Mouse (Mus musculus) forebrain, embryonic 14.5 days (tissue): ENCODE data around the gene St7. TPM values are rescaled to one million over a fixed set of nuclear protein-coding genes. Genes with fewer than 3 reads are reported as not detected.

Experiments used
- ATAC-seq: fragments of 200-750 bp; cut with Nextera tagmentation; 2 replicates; pipeline ENCODE4 v1.8.0; 2017; ENCODE audit warnings: mild to moderate bottlenecking, moderate library complexity
- DNase-seq: peaks from one replicate; pipeline ENCODE4 v3.0.0-alpha.2; 2015; ENCODE audit warnings: low spot score
- H3K27ac ChIP-seq: fragments of 300-500 bp; sonication (generic); 2 replicates; pipeline ENCODE4 v1.5.1; 2014; ENCODE audit warnings: low read depth, mild to moderate bottlenecking, control low read depth, low read length, moderate library complexity
- H3K27me3 ChIP-seq: fragments of 300-500 bp; sonication (generic); replicated peaks from 2 replicates; pipeline ENCODE4 v1.6.1; 2014; ENCODE audit warnings: low read length, control low read depth, mixed read lengths; ENCODE audit not compliant: control insufficient read depth, insufficient read depth
- H3K36me3 ChIP-seq: fragments of 300-500 bp; sonication (generic); 2 replicates; pipeline ENCODE4 v1.6.1; 2014; ENCODE audit warnings: low read length, control low read depth; ENCODE audit not compliant: control insufficient read depth, insufficient read depth
- H3K4me1 ChIP-seq: fragments of 300-500 bp; sonication (generic); 2 replicates; pipeline ENCODE4 v1.6.1; 2014; ENCODE audit warnings: antibody characterized with exemption, low read length, control low read depth; ENCODE audit not compliant: control insufficient read depth, insufficient read depth
- H3K4me2 ChIP-seq: fragments of 300-500 bp; sonication (generic); 2 replicates; pipeline ENCODE4 v1.6.1; 2014; ENCODE audit warnings: mild to moderate bottlenecking, control low read depth, low read length
- H3K4me3 ChIP-seq: fragments of 300-500 bp; sonication (generic); 2 replicates; pipeline ENCODE4 v1.5.1; 2014; ENCODE audit warnings: low read depth, low read length, control low read depth
- H3K9ac ChIP-seq: fragments of 300-500 bp; sonication (generic); 2 replicates; pipeline ENCODE4 v1.6.1; 2014; ENCODE audit warnings: mild to moderate bottlenecking, low read length, control low read depth, moderate library complexity
- H3K9me3 ChIP-seq: fragments of 300-500 bp; sonication (generic); replicated peaks from 2 replicates; pipeline ENCODE4 v1.6.1; 2016; ENCODE audit warnings: low read length, control low read depth, mixed read lengths; ENCODE audit not compliant: control insufficient read depth
- WGBS: fragments of 180-500 bp; shearing (Covaris S2); extraction: QIAGEN DNeasy Blood & Tissue Kit; methylation state at CpG from one replicate; pipeline ENCODE4 v1.1.7; 2014; 5-methylcytosine and 5-hydroxymethylcytosine counted together
- polyA plus RNA-seq: library from polyadenylated mRNA; unstranded; fragments of >200 nt; fragmentation: Nextera tagmentation; extraction: Ambion mirVana; gene quantifications from 2 replicates; pipeline ENCODE4 v1.2.1, GENCODE M21; 2014

The St7 gene
- polyA plus RNA-seq, 1 experiment from 2014 or later: 55.2 TPM

DNA sequence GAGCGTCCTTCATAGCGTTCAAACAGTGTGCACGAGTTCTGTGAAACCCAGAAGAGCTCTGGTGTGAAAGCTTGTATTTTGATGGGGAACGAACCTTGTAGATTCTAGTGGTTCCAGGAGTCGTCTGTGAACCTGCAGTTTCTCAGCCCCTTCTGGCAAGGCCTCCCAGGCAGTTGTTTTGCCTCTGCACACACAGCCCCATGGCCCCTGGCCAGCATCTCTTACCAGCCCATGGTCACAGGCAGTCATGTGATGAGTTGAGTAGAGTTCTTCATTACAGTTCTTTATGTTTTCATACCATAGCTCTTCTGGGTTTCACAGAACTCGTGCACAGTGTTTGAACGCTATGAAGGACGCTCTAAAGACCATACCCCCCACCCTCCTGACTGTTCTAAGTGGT lies 240.1 kb downstream of the St7 start:
- DNase-seq: no peak

GRCm38 (mm10) chr6:17938631-17939346 lies 246.1 kb downstream of the St7 start:
- Histone ChIP-seq H3K27me3 (no peaks in the 10 kb centered on the region), H3K4me3 (no peak overlapping the region), H3K27ac (no peak overlapping the region), H3K9ac (no peak overlapping the region), H3K36me3 (peaks cover 31% of the 10 kb centered on the region), H3K4me2 (no peak overlapping the region), H3K9me3 (no peaks in the 10 kb centered on the region), H3K4me1 (no peaks in the 10 kb centered on the region)
- 88% methylated on average over 11 of the region's 11 CpGs for WGBS
- ATAC-seq (no peak), DNase-seq (no peak)

More for the DNA sequence above, 240.1 kb downstream of the St7 start:
- Histone ChIP-seq H3K27me3 (no peaks in the 10 kb centered on the region), H3K4me1 (no peaks in the 10 kb centered on the region), H3K27ac (no peak overlapping the region), H3K9ac (no peak overlapping the region), H3K36me3 (peaks cover 24% of the 10 kb centered on the region), H3K9me3 (no peaks in the 10 kb centered on the region), H3K4me3 (no peak overlapping the region), H3K4me2 (no peak overlapping the region)
- ATAC-seq: no peak
- 91% methylated on average over 8 of the region's 8 CpGs for WGBS

DNA sequence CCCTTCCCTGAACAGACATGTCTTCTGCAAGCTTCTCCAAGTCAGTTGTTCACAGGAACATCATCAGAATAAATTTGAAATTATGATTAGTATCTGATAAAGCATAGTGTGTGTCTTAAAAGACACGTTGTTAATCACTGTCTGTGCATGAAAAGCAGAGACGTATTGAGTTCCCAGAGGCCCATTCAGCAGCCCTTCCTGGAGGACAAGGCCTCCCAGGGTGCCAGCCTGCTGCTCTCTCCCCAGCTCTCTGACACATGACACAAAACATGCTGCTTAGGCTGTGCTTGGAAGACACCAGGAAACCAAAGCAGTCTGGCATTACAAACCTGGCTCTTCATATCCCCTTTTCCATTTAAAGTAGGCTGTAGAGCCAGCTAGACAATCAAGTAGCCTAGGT lies 249.2 kb downstream of the St7 start:
- DNase-seq (no peak), ATAC-seq (0 out of 2 replicates have a peak, but pooled peaks have one; percentile 27)
- Histone ChIP-seq H3K9ac (no peak overlapping the region), H3K4me1 (no peaks in the 10 kb centered on the region), H3K27me3 (no peaks in the 10 kb centered on the region), H3K36me3 (peaks cover 18% of the 10 kb centered on the region), H3K4me3 (no peak overlapping the region), H3K4me2 (no peak overlapping the region), H3K9me3 (no peaks in the 10 kb centered on the region), H3K27ac (no peak overlapping the region)
- WGBS: 50% methylated on average over 2 of the region's 2 CpGs

DNA sequence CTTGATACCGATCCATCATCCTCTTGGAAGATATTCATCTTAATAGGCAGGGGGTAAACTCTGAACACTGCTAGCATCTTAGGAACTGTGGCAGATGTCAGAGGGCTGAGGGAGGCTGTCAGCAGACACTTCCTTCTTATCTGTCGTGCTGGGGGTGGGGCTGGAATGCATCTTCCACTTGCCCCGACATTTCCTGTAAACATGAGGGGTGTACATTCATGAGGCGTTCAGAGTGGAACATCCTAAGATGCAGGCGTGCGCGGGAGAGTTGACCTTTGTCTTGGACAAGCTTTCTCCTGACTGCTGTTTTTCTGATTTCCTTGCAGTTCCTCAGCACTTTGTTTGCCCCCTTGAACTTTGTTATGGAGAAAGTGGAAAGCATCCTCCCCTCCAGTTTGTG lies 249.6 kb downstream of the St7 start:
- no peak overlapping the region for H3K4me2 ChIP-seq
- no peaks in the 10 kb centered on the region for H3K27me3 ChIP-seq
- H3K9ac ChIP-seq: no peak overlapping the region
- WGBS: 78% methylated on average over 7 of the region's 7 CpGs
- ATAC-seq (no peak), DNase-seq (no peak)
- H3K4me3 ChIP-seq: no peak overlapping the region
- peaks cover 18% of the 10 kb centered on the region for H3K36me3 ChIP-seq
- no peaks in the 10 kb centered on the region for H3K4me1 ChIP-seq
- no peaks in the 10 kb centered on the region for H3K9me3 ChIP-seq
- H3K27ac ChIP-seq: no peak overlapping the region

- Histone ChIP-seq H3K9ac (no peak overlapping the region), H3K36me3 (peaks cover 15% of the 10 kb centered on the region), H3K27me3 (no peaks in the 10 kb centered on the region), H3K27ac (no peak overlapping the region), H3K4me1 (no peaks in the 10 kb centered on the region), H3K4me2 (no peak overlapping the region), H3K9me3 (no peaks in the 10 kb centered on the region), H3K4me3 (no peak overlapping the region)
- ATAC-seq (no peak), DNase-seq (no peak)
- 84% methylated on average over 9 of the region's 9 CpGs for WGBS
Observed at GRCm38 (mm10) chr6:17943877-17944617, 251.3 kb downstream of the St7 start.

DNA sequence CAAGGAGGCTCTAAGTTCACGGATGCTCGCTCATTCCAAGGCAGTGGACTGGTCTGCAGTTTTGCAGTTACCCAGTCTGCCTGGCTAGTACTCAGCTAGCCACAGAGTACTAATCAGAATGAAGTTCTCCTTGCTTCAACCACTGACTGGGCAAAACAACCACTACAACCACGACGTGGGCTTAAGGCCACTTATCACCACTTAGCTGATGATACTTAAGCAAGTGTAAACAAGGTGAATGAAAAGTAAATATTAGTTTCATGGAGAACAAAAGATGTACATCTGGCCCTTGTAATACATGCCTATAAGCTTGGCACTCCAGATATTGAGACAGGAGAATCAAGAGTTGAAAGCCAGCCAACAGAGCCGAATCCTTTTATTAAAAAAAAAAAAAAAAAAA lies 253.7 kb downstream of the St7 start:
- Histone ChIP-seq H3K9me3 (no peaks in the 10 kb centered on the region), H3K9ac (no peak overlapping the region), H3K4me1 (no peaks in the 10 kb centered on the region), H3K27me3 (no peaks in the 10 kb centered on the region), H3K27ac (no peak overlapping the region), H3K36me3 (peaks cover 6% of the 10 kb centered on the region), H3K4me3 (no peak overlapping the region), H3K4me2 (no peak overlapping the region)
- ATAC-seq (no peak), DNase-seq (no peak)
- WGBS: 77% methylated on average over 5 of the region's 5 CpGs

DNA sequence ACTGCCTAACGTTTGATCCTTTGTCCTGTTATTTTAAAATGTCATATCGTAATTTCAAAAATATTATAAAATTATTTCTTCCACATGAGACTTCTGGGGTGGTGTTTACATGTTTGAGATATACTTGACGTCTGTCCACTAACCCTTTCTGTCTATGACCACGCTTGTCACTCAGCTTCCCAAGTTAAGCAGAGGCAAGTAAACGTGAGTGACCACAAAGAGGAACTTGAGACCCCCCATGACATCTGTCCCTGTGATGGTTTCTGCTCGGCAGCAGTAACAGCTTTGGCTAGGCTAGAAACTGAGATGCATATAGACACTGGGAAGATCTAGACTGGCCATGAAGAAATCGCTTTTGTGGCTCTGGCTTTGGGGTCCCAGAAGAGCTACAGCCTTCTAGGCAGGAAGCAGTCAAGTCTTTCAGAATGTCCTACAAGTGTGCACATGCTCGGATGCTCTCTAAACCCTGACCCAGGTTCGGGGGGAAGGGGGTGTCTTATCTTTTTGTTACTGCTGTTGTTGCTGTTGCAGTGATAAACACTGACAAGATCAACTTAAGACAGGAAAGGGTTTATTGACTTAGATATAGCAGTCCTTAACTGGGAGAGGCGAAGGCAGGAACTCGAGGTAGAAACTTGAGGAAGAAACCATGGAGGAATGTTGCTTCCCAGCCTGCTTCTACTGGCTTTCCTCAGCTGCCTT lies 254.5 kb downstream of the St7 start:
- WGBS: 85% methylated on average over 11 of the region's 11 CpGs
- Histone ChIP-seq H3K4me1 (no peaks in the 10 kb centered on the region), H3K9ac (no peak overlapping the region), H3K27me3 (no peaks in the 10 kb centered on the region), H3K27ac (no peak overlapping the region), H3K4me3 (no peak overlapping the region), H3K9me3 (no peaks in the 10 kb centered on the region), H3K36me3 (peaks cover 6% of the 10 kb centered on the region), H3K4me2 (no peak overlapping the region)
- DNase-seq (no peak), ATAC-seq (no peak)

DNA sequence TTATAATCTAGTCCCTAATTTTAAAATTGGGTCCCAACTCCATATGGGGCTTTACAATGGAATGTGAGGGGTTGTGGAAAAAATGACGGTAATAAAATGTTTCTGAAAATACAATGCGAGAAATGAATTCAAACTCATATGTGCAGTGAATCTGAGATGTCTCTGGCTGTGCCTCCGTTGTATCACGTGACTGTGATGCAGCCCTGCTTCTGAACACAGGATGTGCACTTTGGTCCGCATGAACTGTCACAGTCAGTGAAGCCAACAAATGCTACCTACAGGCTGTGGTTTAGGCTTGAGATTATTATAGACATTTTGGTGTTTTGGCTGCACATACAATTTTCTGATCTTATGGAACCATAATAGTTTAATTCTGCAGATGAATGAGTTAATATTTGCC lies 256.4 kb downstream of the St7 start:
- H3K27ac ChIP-seq: no peak overlapping the region
- H3K4me2 ChIP-seq: no peak overlapping the region
- no peaks in the 10 kb centered on the region for H3K4me1 ChIP-seq
- H3K4me3 ChIP-seq: no peak overlapping the region
- 89% methylated on average over 5 of the region's 5 CpGs for WGBS
- H3K9ac ChIP-seq: no peak overlapping the region
- no peaks in the 10 kb centered on the region for H3K27me3 ChIP-seq
- ATAC-seq (no peak), DNase-seq (no peak)
- H3K36me3 ChIP-seq: no peaks in the 10 kb centered on the region
- no peaks in the 10 kb centered on the region for H3K9me3 ChIP-seq

DNA sequence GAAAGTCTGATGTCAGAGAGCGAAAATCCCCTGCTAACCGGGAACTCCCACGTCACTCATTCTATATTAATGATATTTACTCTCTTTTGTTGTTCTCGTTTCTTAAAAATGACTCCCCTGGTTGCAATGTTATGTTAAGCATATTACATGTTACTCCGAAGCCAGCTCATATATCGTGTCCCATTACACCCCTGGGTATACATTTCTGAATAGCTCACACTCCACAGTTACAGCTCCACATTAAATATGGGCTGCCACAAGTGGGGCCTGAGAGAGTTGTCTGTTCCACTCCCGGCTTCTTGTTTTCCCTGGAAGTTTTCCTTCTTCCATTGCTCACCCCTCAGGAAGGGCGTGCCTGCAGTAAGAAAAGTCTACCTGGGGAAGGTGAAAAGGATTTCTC lies 259.0 kb downstream of the St7 start:
- H3K4me2 ChIP-seq: no peak overlapping the region
- no peaks in the 10 kb centered on the region for H3K9me3 ChIP-seq
- no peak for ATAC-seq
- WGBS: 89% methylated on average over 8 of the region's 8 CpGs
- no peak overlapping the region for H3K4me3 ChIP-seq
- no peak overlapping the region for H3K9ac ChIP-seq
- no peak for DNase-seq
- no peaks in the 10 kb centered on the region for H3K27me3 ChIP-seq
- H3K27ac ChIP-seq: no peak overlapping the region
- H3K4me1 ChIP-seq: no peaks in the 10 kb centered on the region
- no peaks in the 10 kb centered on the region for H3K36me3 ChIP-seq
